Mouse (Mus musculus): ENCODE results near the gene Bcl2l15.

DNA sequence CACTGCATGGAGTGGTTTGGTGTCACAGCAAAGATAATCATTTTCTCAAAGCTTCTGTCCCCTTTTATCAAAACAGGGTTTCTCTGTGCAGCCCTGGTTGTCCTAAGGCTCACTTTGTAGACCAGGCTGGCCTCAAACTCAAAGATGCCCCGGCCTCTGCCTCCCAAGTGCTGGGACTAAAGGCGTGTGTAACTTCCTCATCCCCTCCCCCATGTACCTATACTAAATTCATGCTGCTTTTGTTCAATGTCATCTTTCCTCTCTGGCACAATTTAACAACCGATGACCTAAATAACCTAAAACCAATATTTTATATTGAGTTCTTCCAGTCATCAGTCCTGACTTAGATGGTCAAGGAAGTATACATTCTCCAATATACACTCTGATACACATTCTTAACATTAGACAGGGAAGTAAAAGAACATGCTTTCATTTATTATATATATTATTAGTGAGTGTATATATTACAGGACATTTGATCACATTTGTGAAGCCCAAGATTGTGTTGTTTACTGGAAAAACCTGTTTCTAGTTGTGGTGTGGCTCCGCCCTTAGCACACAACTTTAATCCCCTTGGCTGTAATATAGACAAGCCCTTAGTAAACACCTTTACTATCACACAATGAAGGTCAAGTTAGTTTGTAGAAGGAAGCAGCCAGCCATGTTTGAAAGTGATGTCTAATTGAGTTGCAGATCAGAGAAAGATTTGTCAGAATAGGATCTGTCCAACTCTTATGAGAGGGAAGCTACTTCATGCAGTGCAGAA, 49.4 kb upstream of the Bcl2l15 start:
- no peak for TF ChIP-seq FLI1 (IDR thresholded peaks at IDR 0.05; ENCODE audit: low read length)
- no peak for TF ChIP-seq GATA1 (IDR thresholded peaks at IDR 0.05; ENCODE audit: borderline replicate concordance, low read length)

Data from megakaryocyte, embryonic 14.5 days (primary cell).